Mouse (Mus musculus): ENCODE measurements around the gene Gm10024. TPM values are rescaled to one million over a fixed set of nuclear protein-coding genes. Genes with fewer than 3 reads are reported as not detected.
"Not testable (repeated sequence)": the region's sequence is repeated elsewhere in the genome, so short reads cannot be mapped to it uniquely, and the experiment has no call there.

Gm10024 gene
- polyA plus RNA-seq, 1 experiment = not detected

- Histone ChIP-seq H3K27ac (ENCODE audit: control insufficient read depth, insufficient read depth, low read depth, low read length, poor library complexity) (no peak within 1 kb of the TSS), H3K4me1 (ENCODE audit: control insufficient read depth, insufficient read depth, low read length) (peaks cover 1% of the 10 kb centered on the region), H3K4me3 (replicated peaks; ENCODE audit: control insufficient read depth, low read depth, low read length) (no peak within 1 kb of the TSS)
- WGBS = 71% methylated on average over 1 of the region's 1 CpGs
- TF ChIP-seq CTCF (IDR thresholded peaks at IDR 0.05; ENCODE audit: control insufficient read depth, insufficient read depth, low read length) = no peak
- no peak for TF ChIP-seq POLR2A (IDR thresholded peaks at IDR 0.05; ENCODE audit: borderline replicate concordance, control insufficient read depth, low read depth, low read length)
These were observed 4.2 kb downstream of the Gm10024 start, which contains the start of gene Gm10142 for GRCm38 (mm10) chr10:77715507-77715906. Gene Gm10142, plus strand, starts transcription at chr10:77715807.

- not testable (repeated sequence) for H3K4me3 ChIP-seq (replicated peaks; ENCODE audit: control insufficient read depth, low read depth, low read length); H3K4me1 ChIP-seq (ENCODE audit: control insufficient read depth, insufficient read depth, low read length); H3K27ac ChIP-seq (ENCODE audit: control insufficient read depth, insufficient read depth, low read depth, low read length, poor library complexity)
- 86% methylated on average over 1 of the region's 1 CpGs for WGBS
These were observed 9.0 kb downstream of the Gm10024 start, which contains the start of gene Krtap12-1 for GRCm38 (mm10) chr10:77720299-77720698. Gene Krtap12-1, plus strand, starts transcription at chr10:77720599.

- 73% methylated on average over 8 of the region's 8 CpGs for WGBS
- H3K4me3 ChIP-seq (replicated peaks; ENCODE audit: control insufficient read depth, low read depth, low read length) = no peak overlapping the region
- TF ChIP-seq POLR2A (IDR thresholded peaks at IDR 0.05; ENCODE audit: borderline replicate concordance, control insufficient read depth, low read depth, low read length) (no peak), CTCF (IDR thresholded peaks at IDR 0.05; ENCODE audit: control insufficient read depth, insufficient read depth, low read length) (peak; percentile 29; the same call in 1 of the 2 replicates)
- H3K27ac ChIP-seq (ENCODE audit: control insufficient read depth, insufficient read depth, low read depth, low read length, poor library complexity) = no peak overlapping the region; the same call in 1 of the 2 replicates
- no peaks in the 10 kb centered on the region for H3K4me1 ChIP-seq (ENCODE audit: control insufficient read depth, insufficient read depth, low read length)
These were observed 13.6 kb downstream of the Gm10024 start for GRCm38 (mm10) chr10:77724855-77725254.

- TF ChIP-seq POLR2A (IDR thresholded peaks at IDR 0.05; ENCODE audit: borderline replicate concordance, control insufficient read depth, low read depth, low read length) (no peak), CTCF (IDR thresholded peaks at IDR 0.05; ENCODE audit: control insufficient read depth, insufficient read depth, low read length) (no peak)
- 34% methylated on average over 3 of the region's 3 CpGs for WGBS
- H3K27ac ChIP-seq (ENCODE audit: control insufficient read depth, insufficient read depth, low read depth, low read length, poor library complexity) = no peak within 1 kb of the TSS
- H3K4me3 ChIP-seq (replicated peaks; ENCODE audit: control insufficient read depth, low read depth, low read length) = no peak within 1 kb of the TSS
- no peaks in the 10 kb centered on the region for H3K4me1 ChIP-seq (ENCODE audit: control insufficient read depth, insufficient read depth, low read length)
These were observed 14.9 kb downstream of the Gm10024 start, which contains the start of gene Gm10100 for GRCm38 (mm10) chr10:77726186-77726585. Gene Gm10100, plus strand, starts transcription at chr10:77726486.

GRCm38 (mm10) chr10:77728280-77728679 is 17.0 kb downstream of the Gm10024 start:
- Histone ChIP-seq H3K4me3 (replicated peaks; ENCODE audit: control insufficient read depth, low read depth, low read length) (no peak overlapping the region), H3K27ac (ENCODE audit: control insufficient read depth, insufficient read depth, low read depth, low read length, poor library complexity) (no peak overlapping the region), H3K4me1 (ENCODE audit: control insufficient read depth, insufficient read depth, low read length) (no peaks in the 10 kb centered on the region)
- WGBS = 64% methylated on average over 4 of the region's 4 CpGs
- TF ChIP-seq CTCF (IDR thresholded peaks at IDR 0.05; ENCODE audit: control insufficient read depth, insufficient read depth, low read length) = no peak
- TF ChIP-seq POLR2A (IDR thresholded peaks at IDR 0.05; ENCODE audit: borderline replicate concordance, control insufficient read depth, low read depth, low read length) = no peak

- WGBS = 53% methylated on average over 4 of the region's 4 CpGs
- Histone ChIP-seq H3K27ac (ENCODE audit: control insufficient read depth, insufficient read depth, low read depth, low read length, poor library complexity) (no peak overlapping the region), H3K4me1 (ENCODE audit: control insufficient read depth, insufficient read depth, low read length) (no peaks in the 10 kb centered on the region), H3K4me3 (replicated peaks; ENCODE audit: control insufficient read depth, low read depth, low read length) (no peak overlapping the region)
- TF ChIP-seq CTCF (IDR thresholded peaks at IDR 0.05; ENCODE audit: control insufficient read depth, insufficient read depth, low read length) (peak; percentile 66), POLR2A (IDR thresholded peaks at IDR 0.05; ENCODE audit: borderline replicate concordance, control insufficient read depth, low read depth, low read length) (no peak)
These were observed 18.0 kb downstream of the Gm10024 start for GRCm38 (mm10) chr10:77729241-77729640.

GRCm38 (mm10) chr10:77735928-77736327 is 24.7 kb downstream of the Gm10024 start:
- 76% methylated on average over 1 of the region's 1 CpGs for WGBS
- no peak overlapping the region for H3K27ac ChIP-seq (ENCODE audit: control insufficient read depth, insufficient read depth, low read depth, low read length, poor library complexity)
- no peaks in the 10 kb centered on the region for H3K4me1 ChIP-seq (ENCODE audit: control insufficient read depth, insufficient read depth, low read length)
- TF ChIP-seq POLR2A (IDR thresholded peaks at IDR 0.05; ENCODE audit: borderline replicate concordance, control insufficient read depth, low read depth, low read length) = no peak
- no peak for TF ChIP-seq CTCF (IDR thresholded peaks at IDR 0.05; ENCODE audit: control insufficient read depth, insufficient read depth, low read length)
- H3K4me3 ChIP-seq (replicated peaks; ENCODE audit: control insufficient read depth, low read depth, low read length) = no peak overlapping the region

- H3K4me3 ChIP-seq (replicated peaks; ENCODE audit: control insufficient read depth, low read depth, low read length) = no peak overlapping the region
- no peak for TF ChIP-seq CTCF (IDR thresholded peaks at IDR 0.05; ENCODE audit: control insufficient read depth, insufficient read depth, low read length)
- TF ChIP-seq POLR2A (IDR thresholded peaks at IDR 0.05; ENCODE audit: borderline replicate concordance, control insufficient read depth, low read depth, low read length) = no peak
- 47% methylated on average over 4 of the region's 4 CpGs for WGBS
- H3K27ac ChIP-seq (ENCODE audit: control insufficient read depth, insufficient read depth, low read depth, low read length, poor library complexity) = no peak overlapping the region
- no peaks in the 10 kb centered on the region for H3K4me1 ChIP-seq (ENCODE audit: control insufficient read depth, insufficient read depth, low read length)
These were observed 27.7 kb downstream of the Gm10024 start for GRCm38 (mm10) chr10:77738929-77739328.

- 59% methylated on average over 5 of the region's 5 CpGs for WGBS
These were observed 30.8 kb downstream of the Gm10024 start, which contains the start of gene Gm18596 for GRCm38 (mm10) chr10:77741924-77742688. Gene Gm18596, minus strand, starts transcription at chr10:77742638.

GRCm38 (mm10) chr10:77750686-77751085 is 39.4 kb downstream of the Gm10024 start:
- not testable (repeated sequence) for H3K4me1 ChIP-seq (ENCODE audit: control insufficient read depth, insufficient read depth, low read length); H3K4me3 ChIP-seq (replicated peaks; ENCODE audit: control insufficient read depth, low read depth, low read length); H3K27ac ChIP-seq (ENCODE audit: control insufficient read depth, insufficient read depth, low read depth, low read length, poor library complexity)
- WGBS = 75% methylated on average over 1 of the region's 1 CpGs

More at GRCm38 (mm10) chr10:77741924-77742688, 30.8 kb downstream of the Gm10024 start, which contains the start of gene Gm18596:
- not testable (repeated sequence) for H3K27ac ChIP-seq (ENCODE audit: control insufficient read depth, insufficient read depth, low read depth, low read length, poor library complexity); H3K4me1 ChIP-seq (ENCODE audit: control insufficient read depth, insufficient read depth, low read length); H3K4me3 ChIP-seq (replicated peaks; ENCODE audit: control insufficient read depth, low read depth, low read length)

GRCm38 (mm10) chr10:77751254-77751653 is 40.0 kb downstream of the Gm10024 start, which contains the start of gene Gm9736:
Gene Gm9736, minus strand, starts transcription at chr10:77751354.
- 58% methylated on average over 1 of the region's 1 CpGs for WGBS
- H3K27ac ChIP-seq (ENCODE audit: control insufficient read depth, insufficient read depth, low read depth, low read length, poor library complexity) = not testable (repeated sequence)

GRCm38 (mm10) chr10:77752312-77752711 is 41.1 kb downstream of the Gm10024 start:
- H3K27ac ChIP-seq (ENCODE audit: control insufficient read depth, insufficient read depth, low read depth, low read length, poor library complexity); H3K4me3 ChIP-seq (replicated peaks; ENCODE audit: control insufficient read depth, low read depth, low read length); H3K4me1 ChIP-seq (ENCODE audit: control insufficient read depth, insufficient read depth, low read length): not testable (repeated sequence)
- 52% methylated on average over 3 of the region's 3 CpGs for WGBS

More at GRCm38 (mm10) chr10:77751254-77751653, 40.0 kb downstream of the Gm10024 start, which contains the start of gene Gm9736:
- H3K4me1 ChIP-seq (ENCODE audit: control insufficient read depth, insufficient read depth, low read length); H3K4me3 ChIP-seq (replicated peaks; ENCODE audit: control insufficient read depth, low read depth, low read length): not testable (repeated sequence)
